Mouse (Mus musculus) hindbrain, embryonic 16.5 days (tissue): ENCODE measurements around the gene Arid3c. TPM values are rescaled to one million over a fixed set of nuclear protein-coding genes. Genes with fewer than 3 reads are reported as not detected.

Source experiments
- ATAC-seq: fragments of 200-750 bp; cut with Nextera tagmentation; 2 replicates; pipeline ENCODE4 v1.8.0; 2017; ENCODE audit warnings: moderate TSS enrichment, moderate library complexity
- H3K27ac ChIP-seq: fragments of 300-500 bp; sonication (generic); 2 replicates; pipeline ENCODE4 v1.5.1; 2014; ENCODE audit warnings: low read depth, mild to moderate bottlenecking, control low read depth, low read length, moderate library complexity
- H3K27me3 ChIP-seq: fragments of 300-500 bp; sonication (generic); replicated peaks from 2 replicates; pipeline ENCODE4 v1.6.1; 2014; ENCODE audit warnings: low read length; ENCODE audit not compliant: control insufficient read depth, insufficient read depth
- H3K36me3 ChIP-seq: fragments of 300-500 bp; sonication (generic); 2 replicates; pipeline ENCODE4 v1.6.1; 2014; ENCODE audit warnings: mild to moderate bottlenecking, low read length, moderate library complexity, mixed read lengths; ENCODE audit not compliant: control insufficient read depth, insufficient read depth
- H3K4me1 ChIP-seq: fragments of 300-500 bp; sonication (generic); 2 replicates; pipeline ENCODE4 v1.6.1; 2014; ENCODE audit warnings: low read depth, low read length; ENCODE audit not compliant: control insufficient read depth, insufficient read depth
- H3K4me2 ChIP-seq: fragments of 300-500 bp; sonication (generic); 2 replicates; pipeline ENCODE4 v1.6.1; 2014; ENCODE audit warnings: mild to moderate bottlenecking, low read length, control low read depth, moderate library complexity
- H3K4me3 ChIP-seq: fragments of 300-500 bp; sonication (generic); 2 replicates; pipeline ENCODE4 v1.5.1; 2014; ENCODE audit warnings: mild to moderate bottlenecking, low read length, control low read depth, moderate library complexity
- H3K9ac ChIP-seq: fragments of 300-500 bp; sonication (generic); 2 replicates; pipeline ENCODE4 v1.6.1; 2014; ENCODE audit warnings: low read depth, mild to moderate bottlenecking, control low read depth, low read length, moderate library complexity
- H3K9me3 ChIP-seq: fragments of 300-500 bp; sonication (generic); 2 replicates; pipeline ENCODE4 v1.6.1; 2014; ENCODE audit warnings: mild to moderate bottlenecking, low read length, moderate library complexity; ENCODE audit not compliant: control insufficient read depth
- WGBS: fragments of 180-500 bp; shearing (Covaris S2); extraction: QIAGEN DNeasy Blood & Tissue Kit; methylation state at CpG from one replicate; pipeline ENCODE4 v1.1.7; 2014; 5-methylcytosine and 5-hydroxymethylcytosine counted together
- polyA plus RNA-seq: library from polyadenylated mRNA; unstranded; fragments of >200 nt; fragmentation: Nextera tagmentation; extraction: Ambion mirVana; gene quantifications from 2 replicates; pipeline ENCODE4 v1.2.1, GENCODE M21; 2015

The Arid3c gene
- polyA plus RNA-seq, 1 experiment from 2014 or later, result 0.76 TPM

- no peak overlapping the region for H3K27ac ChIP-seq
- H3K9me3 ChIP-seq, result no peaks in the 10 kb centered on the region
- 76% methylated on average over 8 of the region's 8 CpGs for WGBS
- ATAC-seq, result no peak
- peaks cover 29% of the 10 kb centered on the region for H3K4me1 ChIP-seq
- peak overlapping the region; percentile 80 for H3K4me2 ChIP-seq
- H3K36me3 ChIP-seq, result no peaks in the 10 kb centered on the region
- H3K27me3 ChIP-seq, result no peaks in the 10 kb centered on the region
- H3K9ac ChIP-seq, result peak overlapping the region; percentile 77
- peak overlapping the region; percentile 66 for H3K4me3 ChIP-seq
Observed at GRCm38 (mm10) chr4:41756440-41756839, 25.5 kb upstream of the Arid3c start.

GRCm38 (mm10) chr4:41755338-41756305, 24.7 kb upstream of the Arid3c start, which contains the start of gene Sigmar1:
TSS of gene Sigmar1 (minus strand) at chr4:41756157.
- peak; percentile 81 for ATAC-seq
- Histone ChIP-seq H3K27ac (peak within 1 kb of the TSS; percentile 83), H3K27me3 (no peaks in the 10 kb centered on the region), H3K4me3 (peak within 1 kb of the TSS; percentile 66), H3K9ac (peak within 1 kb of the TSS; percentile 77), H3K36me3 (no peaks in the 10 kb centered on the region), H3K4me2 (peak within 1 kb of the TSS; percentile 80), H3K4me1 (peaks cover 21% of the 10 kb centered on the region), H3K9me3 (no peaks in the 10 kb centered on the region)
- WGBS, result under 1% methylated on average over 55 of the region's 57 CpGs

GRCm38 (mm10) chr4:41754797-41755337, 23.9 kb upstream of the Arid3c start, which contains the start of gene Galt:
TSS of gene Galt (plus strand) at chr4:41755228.
- Histone ChIP-seq H3K36me3 (no peaks in the 10 kb centered on the region), H3K4me2 (peak within 1 kb of the TSS; percentile 80), H3K27ac (peak within 1 kb of the TSS; percentile 83), H3K4me3 (peak within 1 kb of the TSS; percentile 66), H3K9me3 (no peaks in the 10 kb centered on the region), H3K4me1 (peaks cover 14% of the 10 kb centered on the region), H3K27me3 (no peaks in the 10 kb centered on the region), H3K9ac (peak within 1 kb of the TSS; percentile 77)
- WGBS, result 15% methylated on average over 14 of the region's 14 CpGs
- ATAC-seq, result peak; percentile 69

GRCm38 (mm10) chr4:41745021-41745420, 14.1 kb upstream of the Arid3c start:
- peaks cover 8% of the 10 kb centered on the region for H3K9me3 ChIP-seq
- ATAC-seq, result no peak
- no peak overlapping the region for H3K27ac ChIP-seq
- H3K4me3 ChIP-seq, result no peak overlapping the region
- no peaks in the 10 kb centered on the region for H3K27me3 ChIP-seq
- H3K36me3 ChIP-seq, result no peaks in the 10 kb centered on the region
- no peak overlapping the region for H3K4me2 ChIP-seq
- H3K4me1 ChIP-seq, result peaks cover 3% of the 10 kb centered on the region
- 78% methylated on average over 1 of the region's 1 CpGs for WGBS
- H3K9ac ChIP-seq, result no peak overlapping the region

- Histone ChIP-seq H3K36me3 (peaks cover 1% of the 10 kb centered on the region; the same call in 1 of the 2 replicates), H3K27ac (no peak overlapping the region), H3K9ac (no peak overlapping the region), H3K4me3 (no peak overlapping the region), H3K4me2 (no peak overlapping the region), H3K27me3 (no peaks in the 10 kb centered on the region), H3K9me3 (peaks cover 8% of the 10 kb centered on the region), H3K4me1 (peaks cover 12% of the 10 kb centered on the region)
- WGBS, result 74% methylated on average over 2 of the region's 2 CpGs
- no peak for ATAC-seq
Observed at GRCm38 (mm10) chr4:41744131-41744530, 13.2 kb upstream of the Arid3c start.

- H3K4me3 ChIP-seq, result peak overlapping the region; percentile 63
- H3K27ac ChIP-seq, result peak overlapping the region; percentile 89
- peak; percentile 97 for ATAC-seq
- H3K9ac ChIP-seq, result peak overlapping the region; percentile 68
- under 1% methylated on average over 27 of the region's 27 CpGs for WGBS
- peaks cover 3% of the 10 kb centered on the region for H3K9me3 ChIP-seq
- peaks cover 8% of the 10 kb centered on the region; the same call in 1 of the 2 replicates for H3K36me3 ChIP-seq
- H3K4me2 ChIP-seq, result peak overlapping the region; percentile 81
- peaks cover 16% of the 10 kb centered on the region for H3K4me1 ChIP-seq
- H3K27me3 ChIP-seq, result no peaks in the 10 kb centered on the region
Observed at GRCm38 (mm10) chr4:41741158-41741560, 10.2 kb upstream of the Arid3c start.

- Histone ChIP-seq H3K27me3 (no peaks in the 10 kb centered on the region), H3K9me3 (no peaks in the 10 kb centered on the region), H3K36me3 (peaks cover 8% of the 10 kb centered on the region; the same call in 1 of the 2 replicates), H3K4me2 (peak overlapping the region; percentile 81), H3K4me3 (peak overlapping the region; percentile 63), H3K4me1 (peaks cover 16% of the 10 kb centered on the region), H3K9ac (peak overlapping the region; percentile 68), H3K27ac (peak overlapping the region; percentile 89)
- peak; percentile 84 for ATAC-seq
- under 1% methylated on average over 48 of the region's 48 CpGs for WGBS
Observed at GRCm38 (mm10) chr4:41740380-41741157, 9.6 kb upstream of the Arid3c start.

- H3K4me2 ChIP-seq, result no peak overlapping the region
Observed at GRCm38 (mm10) chr4:41739260-41739659, 8.3 kb upstream of the Arid3c start.

More at GRCm38 (mm10) chr4:41739260-41739659, 8.3 kb upstream of the Arid3c start:
- Histone ChIP-seq H3K4me1 (peaks cover 16% of the 10 kb centered on the region), H3K27ac (no peak overlapping the region), H3K36me3 (peaks cover 8% of the 10 kb centered on the region; the same call in 1 of the 2 replicates), H3K4me3 (no peak overlapping the region), H3K9me3 (no peaks in the 10 kb centered on the region), H3K9ac (no peak overlapping the region), H3K27me3 (no peaks in the 10 kb centered on the region)
- 94% methylated on average over 13 of the region's 13 CpGs for WGBS
- ATAC-seq, result no peak
